Mouse (Mus musculus) lung, postnatal 4 days (tissue): ENCODE measurements at regions not wholly inside any gene's neighbourhood (a gene's known extent, or its start where the extent isn't known, plus 50 kb on each side); places are given as distances from the start of the nearest gene placed in this dataset.

Experiments
- DNase-seq, 2 experiments: peaks; one replicate each; pipeline ENCODE4 v3.0.0; 2021

GRCm38 (mm10) chr15:5355332-5355731 lies 111.3 kb upstream of the Ptger4 start:
- no peak for DNase-seq

GRCm38 (mm10) chr15:5354328-5354727 lies 110.3 kb upstream of the Ptger4 start:
- DNase-seq, result no peak

- DNase-seq, result no peak
These were observed 104.9 kb upstream of the Ptger4 start for GRCm38 (mm10) chr15:5348881-5349280.

DNA sequence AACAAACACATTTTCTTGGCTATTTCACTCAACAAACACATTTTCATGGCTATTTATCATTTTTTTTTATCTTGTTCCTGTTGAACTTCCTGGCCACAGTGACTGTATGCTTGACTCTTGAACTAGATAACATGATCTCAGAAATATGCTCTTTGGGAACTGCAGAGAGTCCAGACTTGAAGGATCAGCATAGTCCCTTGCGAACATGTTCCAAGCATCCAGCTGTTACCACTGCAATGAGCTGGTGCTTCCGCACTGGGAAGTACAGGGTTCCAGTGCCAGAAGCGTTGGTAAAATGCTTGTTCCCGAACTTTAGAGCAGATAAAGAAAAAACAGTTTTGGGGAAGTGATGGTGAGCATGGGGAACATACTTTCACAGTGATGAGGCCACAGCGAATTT lies 103.7 kb upstream of the Ptger4 start:
- DNase-seq, result no peak

- no peak for DNase-seq
These were observed 103.0 kb upstream of the Ptger4 start for GRCm38 (mm10) chr15:5346955-5347354.

DNA sequence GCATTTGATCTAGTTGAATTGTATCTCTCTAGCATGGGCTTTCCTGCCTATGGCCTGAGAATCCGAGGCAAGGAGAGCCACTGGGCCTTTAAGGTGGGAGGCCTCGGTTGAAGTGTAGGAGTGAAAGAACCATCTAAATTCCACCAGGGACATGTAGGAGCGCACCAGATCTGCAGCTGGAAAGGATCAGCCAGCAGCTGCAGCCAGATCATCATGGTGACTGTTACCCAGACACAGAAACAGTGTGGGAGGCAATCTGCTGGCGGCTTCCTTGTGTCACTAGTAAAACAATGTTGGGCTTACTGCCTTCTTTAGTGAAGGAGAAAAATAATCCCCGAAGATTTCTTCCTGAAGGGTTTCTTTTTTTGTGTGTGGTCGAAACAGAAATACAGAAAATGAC lies 99.8 kb upstream of the Ptger4 start:
- peak; percentile 32 to 82 for DNase-seq

DNA sequence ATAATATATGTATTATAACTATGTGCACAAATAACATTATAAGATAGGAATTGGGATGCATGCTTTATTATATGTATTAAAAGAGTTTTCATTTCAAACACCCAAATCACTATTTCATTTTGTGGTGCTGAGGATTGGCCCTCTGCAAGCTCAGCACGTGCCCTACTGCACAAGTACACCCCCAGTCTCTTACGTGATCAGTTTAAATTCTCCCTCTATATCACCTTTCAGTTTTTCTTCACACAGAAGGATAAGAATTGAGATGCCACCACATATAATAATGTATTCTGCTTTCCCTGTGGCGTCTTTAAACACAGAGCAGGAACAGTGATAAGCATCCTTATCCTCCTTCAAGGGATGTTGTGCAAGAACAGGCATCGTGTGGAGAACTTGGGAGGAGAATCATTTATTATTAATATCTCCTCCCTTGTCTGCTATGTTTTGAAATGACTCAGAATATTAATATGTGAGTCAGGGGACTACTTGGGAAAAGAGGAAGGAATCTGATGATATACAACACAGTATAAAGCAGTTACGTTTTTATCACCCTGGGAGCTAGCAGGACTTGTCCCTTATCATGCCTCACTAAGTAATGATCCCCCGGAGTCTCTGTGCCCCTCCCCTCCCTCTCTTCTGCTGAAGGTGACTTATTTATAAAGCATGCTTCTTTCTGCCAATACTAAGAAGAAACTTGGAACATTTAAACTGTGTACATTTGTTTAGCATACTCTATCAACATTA lies 91.7 kb upstream of the Ptger4 start:
- no peak for DNase-seq

DNA sequence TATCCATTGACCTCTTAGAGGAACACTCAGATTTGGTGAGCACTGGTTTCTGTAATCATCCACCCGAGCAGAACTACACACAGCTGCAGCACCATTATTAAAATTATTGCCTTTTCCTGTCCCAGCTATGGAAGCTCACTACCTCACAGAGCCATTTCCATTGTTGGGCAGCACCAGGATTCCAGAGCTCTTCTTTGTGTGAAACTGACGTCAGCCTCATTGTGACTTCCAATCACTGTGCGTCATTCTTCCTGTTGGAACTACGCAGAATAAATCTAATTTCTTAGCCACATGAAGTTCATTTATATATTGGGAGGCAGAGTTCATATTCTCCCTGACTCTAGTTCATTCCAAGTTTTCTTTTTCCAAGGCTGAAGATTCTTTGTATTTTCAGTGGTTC lies 83.0 kb upstream of the Ptger4 start:
- no peak for DNase-seq

GRCm38 (mm10) chr15:5321691-5322090 lies 77.7 kb upstream of the Ptger4 start:
- no peak for DNase-seq

DNA sequence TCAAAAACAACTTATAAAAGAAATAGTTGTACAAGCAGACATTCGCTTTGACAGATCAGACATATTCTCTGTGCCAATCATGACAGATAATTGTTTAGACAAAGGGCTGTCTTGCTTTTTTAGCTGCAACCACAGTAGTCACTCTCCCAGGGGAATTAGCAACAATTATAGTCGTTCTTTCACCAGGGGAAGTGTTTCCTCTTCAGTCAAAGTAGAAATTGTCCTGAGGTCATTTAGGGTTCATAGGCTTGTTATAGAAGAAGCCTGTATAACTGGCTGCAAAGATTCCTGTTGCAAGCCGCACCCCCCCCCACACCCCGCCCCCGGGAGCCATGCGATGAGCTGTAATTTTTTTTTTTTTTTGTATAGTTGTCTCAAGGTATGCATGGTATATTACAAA lies 68.2 kb upstream of the Ptger4 start:
- no peak for DNase-seq

- DNase-seq, result no peak
These were observed 66.0 kb upstream of the Ptger4 start for GRCm38 (mm10) chr15:5310035-5310434.

GRCm38 (mm10) chr15:5302403-5302802 lies 58.4 kb upstream of the Ptger4 start:
- DNase-seq, result peak in 1 of 2 experiments; percentile 9

GRCm38 (mm10) chr15:5299807-5300206 lies 55.8 kb upstream of the Ptger4 start:
- no peak for DNase-seq

GRCm38 (mm10) chr15:5296949-5297348 lies 53.0 kb upstream of the Ptger4 start:
- no peak for DNase-seq
